Mouse (Mus musculus) kidney, postnatal 0 days (tissue): Measurements from ENCODE around the gene Gsn. TPM values are rescaled to one million over a fixed set of nuclear protein-coding genes. Genes with fewer than 3 reads are reported as not detected.

Experiments used
- ATAC-seq: fragments of 200-750 bp; cut with Nextera tagmentation; replicated peaks from 2 replicates; pipeline ENCODE4 v1.8.0; 2017; ENCODE audit warnings: low read depth, moderate number of reproducible peaks, moderate TSS enrichment, moderate library complexity; ENCODE audit not compliant: low FRiP score
- DNase-seq: peaks from one replicate; pipeline ENCODE4 v3.0.0-alpha.2; 2016; ENCODE audit warnings: low spot score
- H3K27ac ChIP-seq: fragments of 300-500 bp; sonication (generic); 2 replicates; pipeline ENCODE4 v1.5.1; 2014; ENCODE audit warnings: mild to moderate bottlenecking
- H3K27me3 ChIP-seq: fragments of 300-500 bp; sonication (generic); 2 replicates; pipeline ENCODE4 v1.6.1; 2014; ENCODE audit warnings: low read length, mixed read lengths; ENCODE audit not compliant: insufficient read depth
- H3K36me3 ChIP-seq: fragments of 300-500 bp; sonication (generic); 2 replicates; pipeline ENCODE4 v1.6.1; 2014; ENCODE audit warnings: low read length, mixed read lengths; ENCODE audit not compliant: insufficient read depth
- H3K4me1 ChIP-seq: fragments of 300-500 bp; sonication (generic); replicated peaks from 2 replicates; pipeline ENCODE4 v1.6.1; 2014; ENCODE audit warnings: antibody characterized with exemption, low read length, mixed read lengths; ENCODE audit not compliant: insufficient read depth
- H3K4me2 ChIP-seq: fragments of 300-500 bp; sonication (generic); 2 replicates; pipeline ENCODE4 v1.6.1; 2014; ENCODE audit warnings: mild to moderate bottlenecking, low read length, moderate library complexity, mixed read lengths
- H3K4me3 ChIP-seq: fragments of 300-500 bp; sonication (generic); replicated peaks from 2 replicates; pipeline ENCODE4 v1.5.1; 2014; ENCODE audit warnings: low read depth, low read length
- H3K9ac ChIP-seq: fragments of 300-500 bp; sonication (generic); 2 replicates; pipeline ENCODE4 v1.6.1; 2014; ENCODE audit warnings: low read depth, low read length
- H3K9me3 ChIP-seq: fragments of 300-500 bp; sonication (generic); replicated peaks from 2 replicates; pipeline ENCODE4 v1.6.1; 2016; ENCODE audit warnings: low read length, inconsistent platforms, mixed read lengths
- CTCF ChIP-seq: IDR thresholded peaks from 2 replicates; pipeline ENCODE4 v1.5.1; 2016; ENCODE audit warnings: antibody characterized with exemption, low read depth, mild to moderate bottlenecking, moderate library complexity
- WGBS: fragments of 180-500 bp; shearing (Covaris S2); extraction: QIAGEN DNeasy Blood & Tissue Kit; methylation state at CpG from one replicate; pipeline ENCODE4 v1.1.7; 2014; 5-methylcytosine and 5-hydroxymethylcytosine counted together
- polyA plus RNA-seq: library from polyadenylated mRNA; unstranded; fragments of >200 nt; fragmentation: Nextera tagmentation; extraction: Ambion mirVana; gene quantifications from 2 replicates; pipeline ENCODE4 v1.2.1, GENCODE M21; 2015

Gsn gene
- polyA plus RNA-seq, 1 experiment from 2014 or later = 159 TPM

GRCm38 (mm10) chr2:35258590-35258989, 2.4 kb downstream of the Gsn start:
- Histone ChIP-seq H3K36me3 (no peaks in the 10 kb centered on the region), H3K4me3 (no peak overlapping the region), H3K27me3 (no peaks in the 10 kb centered on the region), H3K4me1 (peaks cover 14% of the 10 kb centered on the region), H3K9ac (no peak overlapping the region), H3K9me3 (no peaks in the 10 kb centered on the region), H3K4me2 (no peak overlapping the region; the same call in 1 of the 2 replicates), H3K27ac (no peak overlapping the region)
- no peak for TF ChIP-seq CTCF
- no peak for ATAC-seq
- DNase-seq = no peak
- 61% methylated on average over 4 of the region's 4 CpGs for WGBS

GRCm38 (mm10) chr2:35259338-35260080, 3.3 kb downstream of the Gsn start:
- peaks cover 14% of the 10 kb centered on the region for H3K4me1 ChIP-seq
- peak overlapping the region; percentile 8 for H3K4me2 ChIP-seq
- H3K27me3 ChIP-seq = no peaks in the 10 kb centered on the region
- no peak overlapping the region for H3K9ac ChIP-seq
- H3K36me3 ChIP-seq = no peaks in the 10 kb centered on the region
- H3K4me3 ChIP-seq = no peak overlapping the region
- DNase-seq (peak; percentile 66), ATAC-seq (no peak)
- H3K27ac ChIP-seq = 0 out of 2 replicates have a peak overlapping the region, but pooled peaks have one; percentile 2
- H3K9me3 ChIP-seq = no peaks in the 10 kb centered on the region
- WGBS = 21% methylated on average over 13 of the region's 13 CpGs
- no peak for TF ChIP-seq CTCF

GRCm38 (mm10) chr2:35260291-35260690, 4.1 kb downstream of the Gsn start:
- ATAC-seq = no peak
- Histone ChIP-seq H3K9ac (no peak overlapping the region), H3K27me3 (no peaks in the 10 kb centered on the region), H3K9me3 (no peaks in the 10 kb centered on the region), H3K36me3 (no peaks in the 10 kb centered on the region), H3K4me1 (peaks cover 14% of the 10 kb centered on the region), H3K27ac (no peak overlapping the region), H3K4me3 (no peak overlapping the region), H3K4me2 (no peak overlapping the region)
- DNase-seq = no peak
- TF ChIP-seq CTCF = no peak
- 40% methylated on average over 1 of the region's 1 CpGs for WGBS

GRCm38 (mm10) chr2:35264095-35264494, 7.9 kb downstream of the Gsn start:
- WGBS = 81% methylated on average over 1 of the region's 1 CpGs
- Histone ChIP-seq H3K4me1 (peaks cover 9% of the 10 kb centered on the region), H3K4me2 (no peak overlapping the region), H3K9ac (no peak overlapping the region), H3K27ac (no peak overlapping the region), H3K4me3 (no peak overlapping the region), H3K36me3 (no peaks in the 10 kb centered on the region), H3K27me3 (no peaks in the 10 kb centered on the region), H3K9me3 (no peaks in the 10 kb centered on the region)
- DNase-seq = no peak
- TF ChIP-seq CTCF = no peak
- ATAC-seq = no peak

- 44% methylated on average over 8 of the region's 8 CpGs for WGBS
- Histone ChIP-seq H3K4me3 (no peak overlapping the region), H3K27me3 (no peaks in the 10 kb centered on the region), H3K27ac (no peak overlapping the region), H3K4me1 (peaks cover 8% of the 10 kb centered on the region; the same call in 1 of the 2 replicates), H3K4me2 (no peak overlapping the region), H3K9me3 (no peaks in the 10 kb centered on the region), H3K36me3 (no peaks in the 10 kb centered on the region), H3K9ac (no peak overlapping the region)
- TF ChIP-seq CTCF = peak; percentile 80
- DNase-seq (peak; percentile 88), ATAC-seq (peak; percentile 29; the same call in 1 of the 2 replicates)
Measured at GRCm38 (mm10) chr2:35265296-35265695, 9.1 kb downstream of the Gsn start.

GRCm38 (mm10) chr2:35265775-35266174, 9.6 kb downstream of the Gsn start:
- no peak for TF ChIP-seq CTCF
- Histone ChIP-seq H3K27ac (no peak overlapping the region), H3K4me1 (peaks cover 13% of the 10 kb centered on the region; the same call in 1 of the 2 replicates), H3K27me3 (no peaks in the 10 kb centered on the region), H3K9ac (no peak overlapping the region), H3K9me3 (no peaks in the 10 kb centered on the region), H3K4me3 (no peak overlapping the region), H3K4me2 (no peak overlapping the region), H3K36me3 (no peaks in the 10 kb centered on the region)
- DNase-seq = no peak
- no peak for ATAC-seq
- 70% methylated on average over 8 of the region's 8 CpGs for WGBS
